Mouse (Mus musculus) myocyte (in vitro differentiated cells): ENCODE data around the gene Ciz1. TPM values are rescaled to one million over a fixed set of nuclear protein-coding genes. Genes with fewer than 3 reads are reported as not detected.
A peak's percentile ranks its signal among the peaks of the same experiment; 100 is the strongest.

Experiments used
- H3K27me3 ChIP-seq: one replicate; pipeline ENCODE4 v1.6.1; 2011; ENCODE audit not compliant: control insufficient read depth, insufficient read depth, insufficient read length
- H3K36me3 ChIP-seq: one replicate; pipeline ENCODE4 v1.6.1; 2011; ENCODE audit not compliant: control insufficient read depth, insufficient read depth
- H3K4me2 ChIP-seq: one replicate; pipeline ENCODE4 v1.6.1; 2011; ENCODE audit warnings: low read depth, control low read depth
- H3K4me3 ChIP-seq: one replicate; pipeline ENCODE4 v1.5.1; 2011; ENCODE audit warnings: mild to moderate bottlenecking, control low read depth, moderate library complexity
- H3K79me2 ChIP-seq: one replicate; pipeline ENCODE4 v1.6.1; 2011; ENCODE audit not compliant: control insufficient read depth, insufficient read depth
- H3ac ChIP-seq: one replicate; pipeline ENCODE4 v1.6.1; 2011; ENCODE audit not compliant: control insufficient read depth, insufficient read length
- CEBPB ChIP-seq: IDR thresholded peaks from 2 replicates; pipeline ENCODE4 v1.6.1; 2011; ENCODE audit warnings: mild to moderate bottlenecking, moderate library complexity; ENCODE audit not compliant: poor library complexity, insufficient read depth, severe bottlenecking
- E2F4 ChIP-seq: IDR thresholded peaks from one replicate; pipeline ENCODE4 v1.6.1; 2011; ENCODE audit warnings: mild to moderate bottlenecking, control low read depth, moderate library complexity; ENCODE audit not compliant: insufficient read depth
- MAX ChIP-seq: IDR thresholded peaks from one replicate; pipeline ENCODE4 v1.6.1; 2011; ENCODE audit warnings: low read depth, mild to moderate bottlenecking, control low read depth
- MYOD1 ChIP-seq, 3 experiments: IDR thresholded peaks; one replicate each; pipeline ENCODE4 v1.6.1; 2011; ENCODE audit warnings: control low read depth in 2 of 3, low read depth in 2 of 3, mild to moderate bottlenecking in 2 of 3, moderate library complexity in 1 of 3; ENCODE audit not compliant: insufficient read length in 2 of 3, control insufficient read depth in 1 of 3
- MYOG ChIP-seq, 3 experiments: IDR thresholded peaks; one replicate each; pipeline ENCODE4 v1.6.1; 2011; ENCODE audit warnings: control low read depth in 2 of 3, low read depth in 2 of 3, mild to moderate bottlenecking in 2 of 3; ENCODE audit not compliant: insufficient read length in 2 of 3, control insufficient read depth in 1 of 3, insufficient read depth in 1 of 3
- POLR2A ChIP-seq: IDR thresholded peaks from one replicate; pipeline ENCODE4 v1.6.1; 2011; ENCODE audit warnings: low read depth, mild to moderate bottlenecking, control low read depth, moderate library complexity; ENCODE audit not compliant: insufficient read length
- POLR2AphosphoS2 ChIP-seq: IDR thresholded peaks from one replicate; pipeline ENCODE4 v1.6.1; 2011; ENCODE audit warnings: low read depth, control low read depth; ENCODE audit not compliant: insufficient read length
- REST ChIP-seq: IDR thresholded peaks from one replicate; pipeline ENCODE4 v1.6.1; 2011; ENCODE audit warnings: mild to moderate bottlenecking, control low read depth, moderate library complexity; ENCODE audit not compliant: insufficient read depth, insufficient read length
- SRF ChIP-seq: IDR thresholded peaks from one replicate; pipeline ENCODE4 v1.6.1; 2011; ENCODE audit warnings: low read depth; ENCODE audit not compliant: control insufficient read depth, insufficient read length
- TCF12 ChIP-seq: IDR thresholded peaks from one replicate; pipeline ENCODE4 v1.6.1; 2011; ENCODE audit warnings: mild to moderate bottlenecking, control low read depth; ENCODE audit not compliant: poor library complexity, insufficient read depth, severe bottlenecking
- TCF3 ChIP-seq: IDR thresholded peaks from one replicate; pipeline ENCODE4 v1.6.1; 2011; ENCODE audit warnings: low read depth, control low read depth; ENCODE audit not compliant: insufficient read length
- USF1 ChIP-seq: IDR thresholded peaks from one replicate; pipeline ENCODE4 v1.6.1; 2011; ENCODE audit warnings: low read depth, mild to moderate bottlenecking, control low read depth, moderate library complexity
- polyA plus RNA-seq: library from polyadenylated mRNA; unstranded; fragments of >200 nt; fragmentation: generic; extraction: Trizol; gene quantifications from one replicate; pipeline ENCODE4 v1.2.1, GENCODE M21; 2012; ENCODE audit warnings: missing spikeins

Gene Ciz1
- polyA plus RNA-seq, 1 experiment = 54.2 TPM

DNA sequence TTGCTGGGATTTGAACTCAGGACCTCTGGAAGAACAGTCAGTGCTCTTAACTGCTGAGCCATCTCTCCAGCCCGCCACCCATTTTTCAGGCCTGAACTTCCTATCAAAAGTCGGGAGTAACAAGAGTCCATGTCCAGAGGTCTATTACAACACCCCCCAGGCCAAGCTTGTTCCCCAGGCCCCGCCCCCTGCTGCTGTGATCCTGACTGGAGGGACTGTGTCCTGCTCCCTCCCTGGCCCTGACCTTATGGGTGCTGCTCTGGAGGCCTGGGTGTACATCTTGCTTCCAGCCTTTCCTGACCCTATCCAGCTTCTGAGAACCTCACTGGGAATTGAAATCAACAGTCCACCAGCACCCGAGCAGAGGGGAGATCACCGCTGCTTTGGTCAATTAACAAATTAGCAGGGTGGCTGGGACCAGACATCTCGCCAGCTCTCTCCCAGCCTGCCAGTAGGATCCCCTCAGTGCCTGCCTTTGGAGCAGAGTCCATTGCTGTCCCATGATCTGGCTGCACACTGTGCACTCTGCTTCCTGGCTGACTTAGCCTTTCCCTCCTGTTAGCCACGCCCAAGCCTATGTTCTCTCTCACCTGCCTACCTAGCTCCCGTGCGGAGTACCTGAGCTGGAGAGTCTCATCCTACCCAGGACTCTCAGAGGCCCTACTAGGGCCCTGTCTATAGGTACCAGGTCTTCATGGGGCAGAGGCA lies 30.4 kb upstream of the Ciz1 start:
- TF ChIP-seq REST = no peak
- TF ChIP-seq MYOG (IDR thresholded peaks at IDR 0.05; ENCODE audit: control insufficient read depth in 1 of 3, insufficient read depth in 1 of 3, insufficient read length in 2 of 3, low read depth in 2 of 3) = no peak
- no peak for TF ChIP-seq TCF3
- no peak for TF ChIP-seq SRF
- no peak for TF ChIP-seq POLR2A
- no peak for TF ChIP-seq POLR2AphosphoS2
- TF ChIP-seq MYOD1 (IDR thresholded peaks at IDR 0.05; ENCODE audit: control insufficient read depth in 1 of 3, insufficient read length in 2 of 3, low read depth in 2 of 3) = no peak
- TF ChIP-seq TCF12 = no peak
- TF ChIP-seq E2F4 = no peak
- no peak for TF ChIP-seq USF1
- no peaks in the 10 kb centered on the region for H3K27me3 ChIP-seq
- H3K4me3 ChIP-seq = no peak overlapping the region
- H3K4me2 ChIP-seq = no peak overlapping the region
- no peaks in the 10 kb centered on the region for H3K36me3 ChIP-seq
- no peaks in the 10 kb centered on the region for H3K79me2 ChIP-seq
- H3ac ChIP-seq = no peak overlapping the region

DNA sequence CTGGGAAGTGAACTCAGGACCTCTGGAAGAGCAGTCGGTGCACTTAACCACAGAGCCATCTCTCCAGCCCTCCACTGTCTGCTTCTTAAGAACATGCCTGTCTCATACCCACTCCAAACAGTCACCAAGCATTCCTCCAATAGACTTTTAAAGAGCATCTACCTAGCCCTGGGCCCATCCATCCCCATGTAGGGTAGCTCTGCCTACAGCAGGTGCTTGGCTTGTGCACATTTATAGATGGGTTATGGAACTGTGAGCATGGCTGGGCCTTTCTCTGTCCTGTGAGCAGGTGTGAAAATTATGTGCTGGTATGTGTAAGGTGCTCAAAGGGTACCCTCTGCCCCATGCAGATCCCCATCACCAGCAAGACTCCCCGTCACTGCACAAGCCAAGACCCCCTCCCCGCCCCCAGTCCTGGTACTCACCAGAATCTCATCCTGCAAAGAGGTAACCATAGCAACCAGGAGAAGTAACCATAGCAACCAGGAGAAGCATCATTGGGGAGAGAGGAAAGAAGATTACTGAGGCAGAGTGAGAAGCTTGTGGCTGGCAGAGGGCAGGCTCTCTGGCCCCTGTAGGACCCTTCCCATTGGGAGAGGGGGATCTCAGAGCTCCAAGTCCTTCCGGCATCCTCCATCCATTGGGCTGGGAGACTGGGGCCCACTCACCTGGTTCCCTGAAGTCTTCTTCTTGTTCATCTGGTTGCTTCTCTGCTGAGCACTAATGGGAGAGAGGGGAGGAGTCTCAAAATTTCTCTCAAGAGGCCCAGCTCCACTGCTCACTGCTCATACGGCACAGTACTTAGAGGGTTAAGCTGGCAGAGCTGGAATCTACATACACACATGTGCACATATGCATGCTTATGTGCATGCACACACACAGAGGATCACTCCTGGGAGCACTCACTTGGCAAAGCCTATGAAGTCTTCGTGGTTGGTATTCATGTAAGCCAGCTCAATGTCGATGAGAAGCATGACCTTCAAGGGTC lies 29.1 kb upstream of the Ciz1 start:
- no peak overlapping the region for H3K4me3 ChIP-seq
- no peak overlapping the region for H3ac ChIP-seq
- H3K27me3 ChIP-seq = no peaks in the 10 kb centered on the region
- no peaks in the 10 kb centered on the region for H3K36me3 ChIP-seq
- TF ChIP-seq CEBPB (no peak), TCF12 (no peak), TCF3 (no peak), REST (no peak), POLR2A (no peak), MYOG (IDR thresholded peaks at IDR 0.05; ENCODE audit: control insufficient read depth in 1 of 3, insufficient read depth in 1 of 3, insufficient read length in 2 of 3, low read depth in 2 of 3) (no peak), USF1 (no peak), POLR2AphosphoS2 (no peak), MYOD1 (IDR thresholded peaks at IDR 0.05; ENCODE audit: control insufficient read depth in 1 of 3, insufficient read length in 2 of 3, low read depth in 2 of 3) (no peak)
- H3K79me2 ChIP-seq = no peaks in the 10 kb centered on the region
- no peak overlapping the region for H3K4me2 ChIP-seq

DNA sequence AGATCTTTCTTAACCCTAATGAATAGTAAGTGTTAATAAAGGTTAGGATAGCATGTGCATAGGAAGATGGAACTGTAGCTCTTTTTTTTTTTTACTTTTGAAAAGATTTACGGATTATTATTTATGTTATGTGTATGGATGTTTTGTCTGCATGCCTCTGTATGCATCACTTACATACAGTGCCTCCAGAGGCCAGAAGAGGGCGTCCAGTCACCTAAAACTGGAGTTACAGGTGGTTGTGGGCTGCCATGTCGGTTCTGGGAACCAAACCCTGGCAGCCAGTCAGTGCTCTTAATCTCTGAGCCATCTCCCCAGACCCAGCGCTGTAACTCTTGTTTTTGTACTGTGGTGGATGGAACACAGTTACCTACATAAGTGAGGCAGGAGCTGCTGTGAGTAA lies 27.8 kb upstream of the Ciz1 start:
- Histone ChIP-seq H3K36me3 (no peaks in the 10 kb centered on the region), H3K27me3 (no peaks in the 10 kb centered on the region), H3K79me2 (no peaks in the 10 kb centered on the region), H3ac (no peak overlapping the region), H3K4me3 (no peak overlapping the region), H3K4me2 (no peak overlapping the region)
- TF ChIP-seq MYOD1 (IDR thresholded peaks at IDR 0.05; ENCODE audit: control insufficient read depth in 1 of 3, insufficient read length in 2 of 3, low read depth in 2 of 3) (no peak), POLR2A (no peak), MAX (no peak), E2F4 (no peak), REST (no peak), CEBPB (no peak), USF1 (no peak), TCF3 (no peak), TCF12 (no peak), POLR2AphosphoS2 (no peak), SRF (no peak), MYOG (IDR thresholded peaks at IDR 0.05; ENCODE audit: control insufficient read depth in 1 of 3, insufficient read depth in 1 of 3, insufficient read length in 2 of 3, low read depth in 2 of 3) (no peak)

DNA sequence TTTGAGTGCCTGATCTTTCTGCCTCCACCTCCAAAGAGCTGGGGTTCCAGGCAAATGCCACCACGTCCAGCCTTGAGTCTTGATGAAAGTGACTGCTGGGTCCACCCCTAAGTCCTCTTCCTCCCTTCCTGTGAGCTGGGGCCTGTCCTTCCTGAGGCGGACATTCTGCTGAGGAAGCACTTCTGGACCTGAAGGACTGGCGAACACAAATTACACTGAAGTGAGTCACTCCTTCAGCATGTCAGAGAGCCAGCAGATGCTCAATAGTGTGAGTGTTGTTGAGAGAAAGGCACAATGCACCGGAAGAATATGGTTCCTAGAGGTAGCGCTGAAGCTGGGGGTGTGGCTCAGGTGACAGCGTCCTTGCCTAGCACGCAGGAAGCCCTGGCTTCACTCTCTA lies 26.8 kb upstream of the Ciz1 start:
- Histone ChIP-seq H3K79me2 (no peaks in the 10 kb centered on the region), H3ac (no peak overlapping the region), H3K36me3 (no peaks in the 10 kb centered on the region), H3K27me3 (no peaks in the 10 kb centered on the region), H3K4me3 (no peak overlapping the region), H3K4me2 (peak overlapping the region; percentile 7)
- TF ChIP-seq USF1 = no peak
- no peak for TF ChIP-seq MYOD1 (IDR thresholded peaks at IDR 0.05; ENCODE audit: control insufficient read depth in 1 of 3, insufficient read length in 2 of 3, low read depth in 2 of 3)
- no peak for TF ChIP-seq MYOG (IDR thresholded peaks at IDR 0.05; ENCODE audit: control insufficient read depth in 1 of 3, insufficient read depth in 1 of 3, insufficient read length in 2 of 3, low read depth in 2 of 3)
